Mouse (Mus musculus) spleen, postnatal 10 days (tissue): ENCODE data around the gene Nrg3.

Source experiments
- DNase-seq, 2 experiments: peaks; one replicate each; pipeline ENCODE4 v3.0.0; 2021 to 2022; ENCODE audit warnings: low spot score in 2 of 2

Gene Nrg3

GRCm38 (mm10) chr14:39472790-39473761 is at the start of gene Nrg3:
TSS of gene Nrg3 (minus strand) at chr14:39473088.
- DNase-seq = peak in 1 of 2 experiments; percentile 12

DNA sequence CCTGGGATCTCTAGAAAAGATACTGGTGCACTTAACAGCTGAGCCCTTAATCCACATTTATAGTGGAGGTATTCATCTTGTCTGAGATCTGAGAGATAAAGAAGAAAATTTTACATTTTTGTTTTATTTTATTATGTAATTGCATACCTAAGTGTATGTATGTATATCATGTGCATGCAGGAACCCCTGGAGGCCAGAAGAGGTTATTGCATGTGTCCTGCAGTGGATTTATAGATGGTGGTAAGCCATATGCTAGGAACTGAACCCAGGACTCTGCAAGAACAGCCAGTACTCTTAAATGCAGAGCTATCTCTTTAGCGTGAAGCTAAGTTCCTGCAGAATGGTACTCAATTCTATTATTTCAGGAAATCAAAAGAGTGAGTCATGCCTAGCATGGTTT is 36.1 kb upstream of the Nrg3 start:
- no peak for DNase-seq

DNA sequence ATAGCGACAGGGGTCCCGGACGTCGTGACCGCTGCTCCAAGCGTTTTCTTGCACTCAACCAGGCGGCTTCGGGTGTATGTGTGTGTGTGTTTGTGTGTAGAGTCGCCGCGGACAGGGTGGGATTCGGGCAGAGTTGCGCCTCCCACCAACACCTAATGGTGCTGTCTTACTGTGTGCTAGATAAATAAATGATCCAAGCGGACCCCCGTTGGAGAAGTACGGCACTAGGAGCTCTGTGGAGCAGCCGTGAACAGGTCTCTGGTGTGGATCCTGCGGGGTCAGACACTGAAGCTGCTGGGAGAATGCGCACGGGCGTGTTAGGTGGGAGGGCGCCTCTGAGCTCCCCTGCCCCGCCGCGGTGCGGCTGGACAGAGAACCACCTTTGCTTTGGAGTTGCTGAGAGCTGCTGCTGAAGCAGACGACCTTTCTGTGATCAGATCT is 903 bp upstream of the Nrg3 start:
- DNase-seq = no peak

- peak in 1 of 2 experiments; percentile 11 for DNase-seq
These were observed 639 bp downstream of the Nrg3 start for GRCm38 (mm10) chr14:39472146-39472751.

DNA sequence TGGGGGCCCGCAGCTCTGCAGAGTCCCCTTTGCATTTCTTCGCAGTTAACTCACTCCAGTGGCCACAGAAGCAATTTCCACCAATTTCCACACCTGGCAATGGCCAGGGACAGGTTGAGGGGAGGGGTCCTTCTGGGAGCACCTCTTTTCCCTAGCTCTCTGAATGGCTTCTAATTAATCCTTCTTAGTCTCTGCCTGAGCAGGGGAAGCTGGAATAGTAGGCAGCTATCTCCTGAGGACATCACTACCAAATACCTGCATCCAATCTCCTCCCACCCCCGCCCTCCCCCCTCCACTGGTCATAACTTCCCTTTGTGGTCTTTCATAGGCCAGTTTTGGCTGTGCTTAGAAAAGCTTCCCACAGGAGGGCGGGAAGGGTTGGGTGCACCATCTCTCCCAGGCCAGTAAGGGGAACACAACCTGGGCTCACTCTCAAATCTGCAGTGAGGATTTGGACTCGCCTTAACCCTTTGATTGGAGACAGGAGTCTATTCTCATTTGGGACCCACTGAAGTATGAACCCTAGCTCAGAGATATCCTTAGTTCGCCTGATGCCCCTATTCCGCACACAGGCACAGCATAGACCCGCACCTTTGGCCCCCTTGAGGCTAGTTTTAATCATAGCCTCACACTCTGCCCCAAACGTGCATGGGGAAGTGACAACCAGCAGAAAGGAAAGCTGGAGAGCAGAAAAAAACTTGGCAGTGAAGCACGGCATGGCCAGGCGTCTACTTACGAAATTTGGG is 1.5 kb downstream of the Nrg3 start:
- DNase-seq = no peak

DNA sequence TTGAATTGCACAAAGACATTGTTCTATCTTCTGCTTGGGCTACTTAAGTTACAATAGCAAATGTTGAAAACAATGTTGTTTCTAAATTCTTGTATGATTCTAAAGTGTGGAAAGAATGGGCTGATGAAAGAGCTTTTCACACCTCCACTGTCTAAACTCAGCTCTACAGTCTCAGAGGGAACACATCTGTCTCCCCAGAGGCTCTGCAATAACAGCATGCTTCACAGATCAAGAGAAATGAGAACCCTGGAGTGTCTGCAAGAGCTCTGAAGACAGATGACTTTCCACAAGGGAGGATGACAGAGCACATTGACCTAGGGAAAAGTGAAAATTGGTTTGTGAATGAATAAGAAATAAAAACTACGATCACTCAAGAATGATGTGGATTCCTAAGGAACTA is 27.4 kb downstream of the Nrg3 start:
- DNase-seq = no peak

GRCm38 (mm10) chr14:39428503-39428902 is 44.4 kb downstream of the Nrg3 start:
- no peak for DNase-seq

DNA sequence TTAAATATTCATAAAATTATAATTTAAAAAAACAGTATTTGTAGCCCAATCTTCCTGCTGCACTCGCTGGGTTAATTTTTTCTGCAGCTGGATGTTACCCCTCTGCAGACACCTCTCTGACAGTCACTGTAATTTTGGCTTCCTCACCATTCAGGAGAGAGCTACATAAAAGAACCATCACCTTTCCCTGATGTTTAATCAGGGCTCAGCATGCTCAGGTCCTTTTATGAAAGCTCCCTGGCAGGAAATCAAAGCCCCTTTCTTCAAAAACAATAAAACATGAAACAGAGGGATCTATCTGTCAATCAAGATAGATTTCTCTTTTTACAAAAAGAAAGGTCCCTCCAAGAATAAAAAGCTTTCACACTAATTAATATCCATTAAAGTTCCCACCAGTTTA is 51.0 kb downstream of the Nrg3 start:
- DNase-seq = no peak

DNA sequence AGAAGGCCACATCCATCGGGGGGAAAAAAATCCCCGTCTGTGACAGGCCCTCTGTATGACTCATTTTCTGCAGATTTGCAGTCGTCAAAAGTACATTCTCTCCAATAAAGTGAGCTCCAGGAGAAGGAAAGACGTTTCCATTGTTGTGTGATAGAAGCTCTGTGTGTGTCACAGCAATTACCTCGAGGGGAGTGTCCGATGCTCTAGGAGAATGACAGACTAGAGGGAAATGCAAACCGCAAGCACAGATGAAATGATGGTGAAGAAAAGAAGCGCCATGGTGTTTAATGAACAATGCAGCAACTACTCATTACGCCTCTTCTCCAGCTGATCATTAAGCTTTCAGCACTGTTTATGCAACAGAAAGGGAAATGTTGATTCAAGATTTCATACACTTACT is 59.6 kb downstream of the Nrg3 start:
- DNase-seq = no peak

- no peak for DNase-seq
These were observed 86.0 kb downstream of the Nrg3 start for GRCm38 (mm10) chr14:39386845-39387244.

- DNase-seq = no peak
These were observed 91.6 kb downstream of the Nrg3 start for GRCm38 (mm10) chr14:39381321-39381720.

GRCm38 (mm10) chr14:39373220-39373619 is 99.7 kb downstream of the Nrg3 start:
- DNase-seq = no peak

- no peak for DNase-seq
These were observed 116.6 kb downstream of the Nrg3 start for GRCm38 (mm10) chr14:39356251-39356650.

- no peak for DNase-seq
These were observed 120.7 kb downstream of the Nrg3 start for GRCm38 (mm10) chr14:39351979-39352737.

GRCm38 (mm10) chr14:39317424-39318110 is 155.3 kb downstream of the Nrg3 start:
- DNase-seq = no peak

DNA sequence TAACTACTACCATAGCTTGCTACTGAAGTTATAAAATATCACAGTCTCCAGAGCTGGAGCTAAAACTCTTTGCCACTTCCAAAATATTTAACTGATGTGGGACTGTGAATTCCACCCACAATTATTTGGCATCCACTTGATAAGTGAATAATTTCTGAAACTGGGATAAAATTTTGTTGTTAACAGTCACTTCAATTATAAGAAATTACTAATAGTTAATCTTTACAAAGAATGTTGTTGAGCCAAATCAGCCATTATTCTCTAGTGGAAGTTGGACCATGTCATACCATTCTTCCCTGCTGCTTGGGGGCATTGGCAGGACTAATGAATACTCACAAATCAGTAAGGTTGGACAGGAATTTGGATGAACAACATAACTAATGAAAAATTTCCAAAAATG is 158.8 kb downstream of the Nrg3 start:
- DNase-seq = no peak

DNA sequence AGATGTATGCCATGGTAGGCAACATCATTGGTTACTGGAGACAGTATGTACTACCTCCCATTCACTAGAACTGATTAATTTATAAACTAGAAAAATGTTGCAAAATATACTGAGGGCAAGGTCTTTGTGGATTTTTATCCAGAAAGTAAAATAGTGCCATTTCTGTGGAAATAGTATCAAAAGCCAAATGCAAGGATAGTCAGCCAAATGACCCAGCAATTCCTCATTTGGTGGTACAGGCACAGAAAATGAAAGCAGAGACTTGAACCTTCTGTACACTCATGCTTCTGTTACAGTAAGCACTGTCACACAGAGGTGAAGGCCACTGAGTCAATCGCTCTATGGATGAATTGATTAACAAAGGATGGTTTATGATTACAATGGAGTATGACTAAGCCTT is 207.8 kb downstream of the Nrg3 start:
- DNase-seq = no peak

DNA sequence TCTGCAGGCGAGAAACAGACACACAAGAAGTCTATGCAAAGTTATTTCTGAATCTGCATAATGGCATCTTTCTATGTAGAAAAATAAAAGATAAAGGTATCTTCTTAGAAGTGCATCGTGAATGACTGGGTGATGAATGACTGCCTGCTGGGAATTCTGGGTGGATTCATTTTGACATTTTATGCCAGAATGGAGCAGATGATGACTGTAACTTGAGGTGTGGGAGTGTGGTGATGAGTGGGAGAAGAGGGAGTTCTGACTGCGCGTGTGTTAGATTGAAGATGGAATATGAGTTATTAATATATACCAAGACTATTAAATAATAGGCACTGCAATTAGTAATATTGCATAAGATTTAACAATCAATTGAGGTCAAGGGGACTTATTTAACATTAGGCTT is 208.5 kb downstream of the Nrg3 start:
- no peak for DNase-seq

DNA sequence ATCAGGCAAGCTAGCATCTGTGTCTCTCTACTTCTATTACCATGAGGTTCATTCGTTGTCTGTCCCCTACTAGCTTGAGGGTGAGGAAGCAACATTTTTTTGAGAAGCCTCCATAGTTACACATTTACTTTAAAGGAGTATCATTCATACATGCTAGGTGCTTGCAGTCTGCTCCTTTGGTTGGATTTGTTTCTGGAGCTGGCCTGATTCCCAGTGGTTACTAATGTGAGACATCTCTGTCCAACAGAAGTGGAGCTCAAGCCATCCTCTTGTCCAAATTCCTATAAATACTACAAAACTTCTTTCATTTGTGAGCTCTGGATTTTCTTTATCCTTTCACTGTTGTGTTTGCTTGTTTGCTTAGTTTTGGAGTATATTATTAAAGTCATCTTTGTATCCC is 211.9 kb downstream of the Nrg3 start:
- no peak for DNase-seq

DNA sequence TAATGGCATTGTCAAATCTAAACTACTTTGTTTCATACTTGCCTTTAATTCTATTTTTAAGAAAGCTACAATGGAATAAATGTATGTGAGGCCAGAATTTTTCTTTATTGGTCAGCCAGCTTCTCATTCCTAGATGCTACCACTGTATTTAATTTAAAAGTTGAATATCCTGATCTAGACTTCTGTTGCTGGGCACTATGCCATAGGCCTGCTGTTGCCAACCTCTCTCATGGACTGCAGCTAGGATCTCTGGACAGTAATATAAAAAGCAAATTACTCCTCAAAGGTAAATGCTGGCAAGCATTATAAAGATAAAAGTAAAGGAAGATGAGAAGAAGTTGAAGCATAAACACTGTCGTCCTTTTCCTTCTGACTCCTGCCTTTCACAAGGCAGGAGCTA is 217.5 kb downstream of the Nrg3 start:
- no peak for DNase-seq

DNA sequence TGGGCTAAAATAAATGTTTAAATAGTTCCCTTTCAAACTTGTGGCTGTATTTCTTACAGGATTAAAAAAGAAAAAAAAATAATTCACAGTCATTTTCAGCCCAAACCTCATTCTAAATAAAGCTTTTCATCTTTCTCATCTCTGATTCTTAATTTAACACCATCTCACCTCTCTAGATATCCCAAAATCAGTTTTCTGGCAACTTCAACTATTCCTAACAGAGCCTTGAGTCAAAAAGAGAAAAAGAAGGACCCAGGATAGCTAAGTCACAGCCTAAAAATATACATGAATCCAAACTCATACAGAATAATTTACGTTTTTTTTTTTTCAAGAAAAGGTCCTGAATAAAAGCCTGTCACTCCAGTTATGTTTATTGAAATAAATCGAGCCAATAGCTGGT is 232.6 kb downstream of the Nrg3 start:
- no peak for DNase-seq
